Mouse (Mus musculus) liver, adult (tissue): ENCODE results near the gene Olfr547.

Experiments used
- GATA4 ChIP-seq: IDR thresholded peaks from 2 replicates; pipeline ENCODE4 v1.6.1; 2014; ENCODE audit warnings: mild to moderate bottlenecking, low read length; ENCODE audit not compliant: insufficient replicate concordance

The Olfr547 gene

GRCm38 (mm10) chr7:102534449-102534848 is at the start of gene Olfr547:
Olfr547 (plus strand) TSS chr7:102534749.
- no peak for TF ChIP-seq GATA4

DNA sequence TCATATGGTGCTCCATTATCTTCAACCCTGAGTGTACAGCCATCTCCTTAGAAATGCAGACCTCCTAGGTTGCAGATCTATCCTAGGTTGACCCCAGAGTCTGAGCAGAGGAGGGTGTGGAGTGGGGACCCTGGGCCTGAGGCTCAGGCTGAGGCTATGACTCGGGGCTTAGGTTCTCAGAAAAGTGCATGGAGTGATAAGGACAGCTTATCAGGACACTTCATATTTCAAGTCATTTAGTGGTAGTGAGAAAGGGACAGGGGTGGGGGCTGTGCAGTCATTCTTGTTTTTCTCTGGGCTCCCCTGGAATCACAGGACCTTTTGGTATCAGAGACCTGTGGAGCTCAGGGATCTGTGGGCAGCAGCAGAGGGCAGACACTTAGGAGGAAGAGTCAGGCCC is 48.4 kb upstream of the Olfr547 start:
- no peak for TF ChIP-seq GATA4

GRCm38 (mm10) chr7:102488161-102488560 is 46.4 kb upstream of the Olfr547 start, which contains the start of gene Olfr544:
Olfr544 (minus strand) TSS chr7:102488313.
- TF ChIP-seq GATA4, result no peak

- TF ChIP-seq GATA4, result no peak
These were observed 35.1 kb upstream of the Olfr547 start, which contains the start of gene Olfr545 for GRCm38 (mm10) chr7:102499473-102499872. Olfr545 (minus strand) TSS chr7:102499573.

- no peak for TF ChIP-seq GATA4
These were observed 32.6 kb upstream of the Olfr547 start for GRCm38 (mm10) chr7:102501986-102502385.

- no peak for TF ChIP-seq GATA4
These were observed 27.7 kb upstream of the Olfr547 start for GRCm38 (mm10) chr7:102506848-102507247.

- TF ChIP-seq GATA4, result no peak
These were observed 26.5 kb upstream of the Olfr547 start for GRCm38 (mm10) chr7:102508066-102508465.

- no peak for TF ChIP-seq GATA4
These were observed 25.9 kb upstream of the Olfr547 start for GRCm38 (mm10) chr7:102508666-102509065.

DNA sequence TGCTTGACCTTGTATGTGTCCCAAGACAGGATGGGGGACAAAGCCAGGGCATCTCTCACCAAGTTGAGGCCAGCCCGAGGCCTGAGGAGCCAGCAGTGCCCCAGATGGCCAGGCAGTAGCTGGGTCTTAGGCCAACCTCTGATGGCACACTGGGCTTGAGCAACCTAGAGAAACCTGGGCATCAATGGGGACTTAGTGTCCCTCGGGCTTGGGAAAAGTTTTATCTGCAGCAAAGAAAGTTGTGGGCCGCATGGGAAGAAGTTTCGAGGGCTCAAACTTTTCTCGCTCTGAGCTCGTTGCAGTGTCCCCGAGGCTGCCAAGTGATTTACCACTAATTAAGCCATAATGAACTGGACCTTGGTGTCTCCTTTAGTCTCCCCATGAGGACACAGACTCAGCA is 24.8 kb upstream of the Olfr547 start:
- TF ChIP-seq GATA4, result no peak

- no peak for TF ChIP-seq GATA4
These were observed 22.6 kb upstream of the Olfr547 start for GRCm38 (mm10) chr7:102511927-102512326.

DNA sequence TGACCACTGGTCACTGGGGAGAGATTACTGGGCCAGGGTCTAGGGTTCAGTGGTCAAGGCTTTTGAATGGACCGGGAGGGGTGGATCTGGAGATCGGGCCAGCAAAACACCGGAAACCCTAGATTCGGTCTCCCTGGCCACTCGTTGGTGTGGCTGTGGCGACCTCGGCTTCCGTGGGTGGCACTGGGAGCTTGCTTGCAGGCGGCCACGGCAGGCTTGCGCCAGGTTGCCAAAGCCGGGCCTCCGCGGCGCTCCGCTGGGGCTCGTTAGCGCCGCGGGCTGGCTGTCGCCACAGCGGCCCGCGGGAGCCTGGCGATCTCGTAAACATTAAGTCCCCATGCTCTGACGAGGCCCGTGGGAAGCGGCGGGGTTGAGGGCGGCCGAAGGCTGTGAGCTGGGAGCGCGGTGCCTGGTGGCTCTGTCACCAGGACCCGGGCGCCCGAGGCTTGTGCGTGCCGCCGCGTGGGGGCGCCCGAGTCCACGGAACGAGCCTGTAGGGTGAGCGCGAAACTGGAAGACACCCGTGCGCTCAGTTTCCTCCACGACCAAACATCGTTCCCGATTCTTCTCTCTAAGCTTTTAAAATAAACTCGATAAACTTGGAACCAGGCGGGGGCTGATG is 21.6 kb upstream of the Olfr547 start:
- no peak for TF ChIP-seq GATA4

DNA sequence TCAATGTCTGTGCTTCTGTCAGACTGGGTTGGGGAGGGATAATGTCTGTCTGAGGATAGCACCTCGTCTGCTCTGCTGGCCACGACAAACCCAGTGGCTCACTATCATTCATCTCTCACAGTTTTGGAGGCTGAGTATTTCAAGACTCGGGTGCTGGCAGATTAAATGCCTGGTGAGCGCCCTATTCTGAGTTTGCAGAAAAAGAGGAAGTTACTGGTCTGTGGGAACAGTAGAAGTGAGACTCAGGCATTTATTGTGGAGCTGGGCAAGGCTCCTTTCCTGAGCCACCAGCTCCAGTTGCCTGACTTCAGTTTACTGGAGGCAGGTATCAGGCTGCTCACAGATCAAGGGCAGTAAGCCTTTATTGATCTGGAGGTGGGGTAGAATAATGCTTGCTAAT is 20.4 kb upstream of the Olfr547 start:
- no peak for TF ChIP-seq GATA4

DNA sequence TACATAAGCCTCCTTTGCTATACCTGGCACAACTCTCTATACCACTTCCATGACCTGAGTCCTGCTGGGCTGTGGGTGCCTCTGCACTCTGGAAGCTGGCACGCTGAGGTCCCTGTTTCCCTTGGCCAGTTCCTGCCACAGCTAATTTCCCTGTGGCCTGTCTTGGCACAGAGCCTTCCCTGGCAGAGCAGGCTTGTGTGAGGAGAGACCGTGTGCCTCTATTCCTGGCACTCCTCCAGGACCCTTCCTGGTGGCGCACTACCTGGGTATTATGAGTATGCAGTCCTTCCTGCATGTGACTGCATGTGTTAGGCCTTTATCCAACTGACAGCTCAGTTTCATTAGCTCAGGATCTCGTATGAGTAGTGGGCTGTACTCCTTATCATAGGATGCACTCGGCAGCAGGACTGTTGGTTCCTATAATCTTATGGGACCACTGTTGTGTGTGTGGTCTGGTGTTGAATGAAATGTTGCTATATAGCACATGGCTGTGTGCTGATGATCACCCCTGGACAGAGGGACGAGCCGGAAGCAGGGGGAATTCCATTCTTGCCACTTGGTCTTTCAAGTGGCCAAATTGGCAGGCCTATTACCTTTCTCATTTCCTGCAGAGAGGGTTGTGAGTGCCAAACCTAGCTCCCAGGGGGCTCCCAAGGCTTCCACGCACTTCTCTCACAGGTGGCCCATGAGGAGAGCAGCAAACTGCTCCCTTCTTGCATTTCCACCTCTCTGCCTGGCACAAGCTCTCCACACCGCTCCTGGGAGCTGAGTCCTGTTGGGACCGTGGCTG is 18.1 kb upstream of the Olfr547 start:
- TF ChIP-seq GATA4, result no peak

GRCm38 (mm10) chr7:102517051-102517335 is 17.6 kb upstream of the Olfr547 start:
- no peak for TF ChIP-seq GATA4

DNA sequence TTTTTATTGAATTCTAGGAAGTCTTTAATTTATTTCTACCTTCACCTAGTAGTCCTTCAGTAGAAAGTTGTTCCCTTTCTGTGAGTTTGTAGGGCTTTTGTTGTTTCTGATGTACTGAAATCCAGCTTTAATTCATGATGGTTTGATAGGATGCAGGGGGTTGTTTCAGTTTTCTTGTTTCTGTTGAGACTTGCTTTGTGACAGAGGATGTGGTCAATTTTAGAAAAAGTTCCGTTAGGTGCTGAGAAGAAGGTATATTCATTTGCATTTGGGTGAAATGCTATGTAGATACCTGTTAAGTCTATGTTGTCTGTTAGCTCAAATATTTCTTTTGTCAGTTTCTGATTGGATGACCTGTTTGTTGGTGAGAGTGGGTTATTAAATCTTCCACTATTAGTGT is 5.5 kb upstream of the Olfr547 start:
- TF ChIP-seq GATA4, result no peak

DNA sequence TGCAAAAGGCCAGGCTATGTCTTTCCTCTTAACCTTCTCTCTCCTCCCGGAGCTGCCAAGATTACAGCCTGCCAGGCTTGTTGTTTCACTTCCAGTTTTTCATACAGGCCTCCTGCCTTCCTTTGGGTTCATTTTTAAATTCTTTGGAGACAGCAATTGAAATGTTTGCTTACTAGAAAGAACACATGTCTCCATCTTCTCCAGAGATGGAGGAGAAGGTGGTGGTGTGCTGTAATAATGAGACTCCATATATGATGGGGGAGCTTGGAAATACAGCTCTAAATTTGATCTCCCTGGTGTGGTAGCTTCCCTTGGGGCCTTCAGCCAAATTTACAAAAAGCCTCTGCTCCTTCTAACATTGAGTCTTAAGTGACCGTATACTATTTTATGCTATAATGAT is 6.0 kb downstream of the Olfr547 start, which contains the start of gene Olfr548-ps1:
TSS of gene Olfr548-ps1 (plus strand) at position 301 of the 400 bp plus-strand sequence.
- TF ChIP-seq GATA4, result no peak
